Mouse (Mus musculus) ES-Bruce4 (cell line): ENCODE data around the gene Lrp11. TPM values are rescaled to one million over a fixed set of nuclear protein-coding genes. Genes with fewer than 3 reads are reported as not detected.

Experiments
- H3K27ac ChIP-seq: 2 replicates; pipeline ENCODE4 v1.5.1; 2012; ENCODE audit warnings: low read length, inconsistent platforms; ENCODE audit not compliant: insufficient read depth
- H3K27me3 ChIP-seq: 2 replicates; pipeline ENCODE4 v1.6.1; 2012; ENCODE audit warnings: mild to moderate bottlenecking, low read length, inconsistent platforms; ENCODE audit not compliant: control insufficient read depth, poor library complexity, insufficient read depth, severe bottlenecking
- H3K36me3 ChIP-seq: 2 replicates; pipeline ENCODE4 v1.6.1; 2012; ENCODE audit warnings: inconsistent platforms, mild to moderate bottlenecking, low read length, moderate library complexity; ENCODE audit not compliant: control insufficient read depth, poor library complexity, insufficient read depth, severe bottlenecking
- H3K4me1 ChIP-seq: one replicate; pipeline ENCODE4 v1.8.1; 2011; ENCODE audit warnings: low read length; ENCODE audit not compliant: control insufficient read depth, insufficient read depth
- H3K4me3 ChIP-seq: 2 replicates; pipeline ENCODE4 v1.5.1; 2011; ENCODE audit warnings: low read depth, mild to moderate bottlenecking, low read length
- H3K9ac ChIP-seq: 2 replicates; pipeline ENCODE4 v1.6.1; 2012; ENCODE audit warnings: low read depth, mild to moderate bottlenecking, inconsistent platforms; ENCODE audit not compliant: poor library complexity, severe bottlenecking
- H3K9me3 ChIP-seq: replicated peaks from 2 replicates; pipeline ENCODE4 v1.6.1; 2012; ENCODE audit warnings: mild to moderate bottlenecking, low read length, inconsistent platforms; ENCODE audit not compliant: control insufficient read depth, poor library complexity, insufficient read depth, severe bottlenecking
- CTCF ChIP-seq: IDR thresholded peaks from one replicate; pipeline ENCODE4 v1.8.1; 2011; ENCODE audit warnings: low read depth, low read length
- EP300 ChIP-seq: IDR thresholded peaks from 2 replicates; pipeline ENCODE4 v1.6.1; 2011; ENCODE audit warnings: low read depth, low read length; ENCODE audit not compliant: insufficient read depth
- POLR2A ChIP-seq: IDR thresholded peaks from one replicate; pipeline ENCODE4 v1.8.1; 2011; ENCODE audit warnings: low read length; ENCODE audit not compliant: insufficient read depth
- polyA plus RNA-seq: library from polyadenylated mRNA; stranded (reverse); fragments of >200 nt; gene quantifications from 2 replicates; pipeline ENCODE4 v1.2.4, GENCODE M21; 2011; ENCODE audit warnings: low read depth; ENCODE audit not compliant: missing spikeins, insufficient read depth, insufficient read length

Gene Lrp11
- polyA plus RNA-seq, 1 experiment: 31.2 TPM

- Histone ChIP-seq H3K36me3 (peaks cover 7% of the 10 kb centered on the region; the same call in 1 of the 2 replicates), H3K27ac (no peak overlapping the region), H3K9me3 (no peaks in the 10 kb centered on the region), H3K4me3 (no peak overlapping the region), H3K27me3 (no peaks in the 10 kb centered on the region), H3K9ac (no peak overlapping the region), H3K4me1 (peaks cover 3% of the 10 kb centered on the region)
- TF ChIP-seq EP300 (peak; percentile 90), POLR2A (no peak)
Observed at GRCm38 (mm10) chr10:7619821-7620241, 30.2 kb downstream of the Lrp11 start.

GRCm38 (mm10) chr10:7620723-7621122 is 31.1 kb downstream of the Lrp11 start:
- Histone ChIP-seq H3K4me3 (no peak overlapping the region), H3K4me1 (peaks cover 3% of the 10 kb centered on the region), H3K27me3 (no peaks in the 10 kb centered on the region), H3K9me3 (no peaks in the 10 kb centered on the region), H3K36me3 (peaks cover 7% of the 10 kb centered on the region; the same call in 1 of the 2 replicates), H3K9ac (no peak overlapping the region), H3K27ac (no peak overlapping the region)
- TF ChIP-seq POLR2A (no peak), CTCF (no peak), EP300 (no peak)

- TF ChIP-seq POLR2A (no peak), CTCF (no peak), EP300 (no peak)
- peaks cover 3% of the 10 kb centered on the region for H3K4me1 ChIP-seq
Observed at GRCm38 (mm10) chr10:7622378-7622777, 32.8 kb downstream of the Lrp11 start.

GRCm38 (mm10) chr10:7623861-7624518 is 34.4 kb downstream of the Lrp11 start:
- Histone ChIP-seq H3K4me1 (peaks cover 5% of the 10 kb centered on the region), H3K9ac (no peak overlapping the region), H3K9me3 (no peaks in the 10 kb centered on the region), H3K4me3 (no peak overlapping the region), H3K27me3 (no peaks in the 10 kb centered on the region), H3K27ac (no peak overlapping the region), H3K36me3 (peaks cover 9% of the 10 kb centered on the region; the same call in 1 of the 2 replicates)
- TF ChIP-seq CTCF: no peak
- no peak for TF ChIP-seq EP300
- no peak for TF ChIP-seq POLR2A

More at GRCm38 (mm10) chr10:7622378-7622777, 32.8 kb downstream of the Lrp11 start:
- H3K9ac ChIP-seq: no peak overlapping the region
- H3K9me3 ChIP-seq: no peaks in the 10 kb centered on the region
- H3K27ac ChIP-seq: no peak overlapping the region
- H3K36me3 ChIP-seq: peaks cover 7% of the 10 kb centered on the region; the same call in 1 of the 2 replicates
- H3K27me3 ChIP-seq: no peaks in the 10 kb centered on the region
- no peak overlapping the region for H3K4me3 ChIP-seq

GRCm38 (mm10) chr10:7629092-7629491 is 39.5 kb downstream of the Lrp11 start:
- Histone ChIP-seq H3K27ac (no peak overlapping the region), H3K9ac (no peak overlapping the region), H3K4me1 (peaks cover 2% of the 10 kb centered on the region), H3K27me3 (no peaks in the 10 kb centered on the region), H3K36me3 (peaks cover 12% of the 10 kb centered on the region), H3K4me3 (no peak overlapping the region), H3K9me3 (no peaks in the 10 kb centered on the region)
- TF ChIP-seq CTCF: no peak
- no peak for TF ChIP-seq EP300
- TF ChIP-seq POLR2A: no peak

GRCm38 (mm10) chr10:7630286-7630685 is 40.7 kb downstream of the Lrp11 start:
- no peaks in the 10 kb centered on the region for H3K27me3 ChIP-seq
- peaks cover 8% of the 10 kb centered on the region for H3K36me3 ChIP-seq
- no peak overlapping the region for H3K27ac ChIP-seq
- peaks cover 2% of the 10 kb centered on the region for H3K4me1 ChIP-seq
- no peak overlapping the region for H3K4me3 ChIP-seq
- TF ChIP-seq POLR2A (no peak), CTCF (no peak), EP300 (no peak)
- no peaks in the 10 kb centered on the region for H3K9me3 ChIP-seq
- H3K9ac ChIP-seq: no peak overlapping the region
